Mouse (Mus musculus) limb, embryonic 11.5 days (tissue): ENCODE data around the gene Slc50a1. TPM values are rescaled to one million over a fixed set of nuclear protein-coding genes. Genes with fewer than 3 reads are reported as not detected.

Source experiments
- ATAC-seq: fragments of 200-750 bp; cut with Nextera tagmentation; 2 replicates; pipeline ENCODE4 v1.8.0; 2017; ENCODE audit warnings: low read depth; ENCODE audit not compliant: insufficient number of reproducible peaks, low FRiP score, low TSS enrichment
- DNase-seq: peaks from one replicate; pipeline ENCODE4 v3.0.0-alpha.2; 2015; ENCODE audit warnings: low spot score
- H3K27ac ChIP-seq: fragments of 300-500 bp; sonication (generic); replicated peaks from 2 replicates; pipeline ENCODE4 v1.5.1; 2014; ENCODE audit warnings: low read depth, mild to moderate bottlenecking, low read length
- H3K27me3 ChIP-seq: fragments of 300-500 bp; sonication (generic); 2 replicates; pipeline ENCODE4 v1.6.1; 2014; ENCODE audit warnings: mild to moderate bottlenecking, low read length, mixed read lengths; ENCODE audit not compliant: control insufficient read depth, insufficient read depth
- H3K36me3 ChIP-seq: fragments of 300-500 bp; sonication (generic); 2 replicates; pipeline ENCODE4 v1.6.1; 2014; ENCODE audit warnings: mild to moderate bottlenecking, low read length, moderate library complexity, mixed read lengths; ENCODE audit not compliant: control insufficient read depth, insufficient read depth
- H3K4me1 ChIP-seq: fragments of 300-500 bp; sonication (generic); 2 replicates; pipeline ENCODE4 v1.6.1; 2014; ENCODE audit warnings: low read length, mixed read lengths; ENCODE audit not compliant: control insufficient read depth, insufficient read depth
- H3K4me2 ChIP-seq: fragments of 300-500 bp; sonication (generic); 2 replicates; pipeline ENCODE4 v1.6.1; 2014; ENCODE audit warnings: low read depth, mild to moderate bottlenecking, moderate library complexity; ENCODE audit not compliant: severe bottlenecking
- H3K4me3 ChIP-seq: fragments of 300-500 bp; sonication (generic); 2 replicates; pipeline ENCODE4 v1.5.1; 2014; ENCODE audit warnings: low read depth, low read length
- H3K9ac ChIP-seq: fragments of 300-500 bp; sonication (generic); 2 replicates; pipeline ENCODE4 v1.6.1; 2014; ENCODE audit warnings: mild to moderate bottlenecking, low read length
- H3K9me3 ChIP-seq: fragments of 300-500 bp; sonication (generic); 2 replicates; pipeline ENCODE4 v1.6.1; 2016; ENCODE audit warnings: low read length; ENCODE audit not compliant: control insufficient read depth
- WGBS: fragments of 180-500 bp; shearing (Covaris S2); extraction: QIAGEN DNeasy Blood & Tissue Kit; methylation state at CpG from one replicate; pipeline ENCODE4 v1.1.7; 2014; 5-methylcytosine and 5-hydroxymethylcytosine counted together
- polyA plus RNA-seq: library from polyadenylated mRNA; unstranded; fragments of >200 nt; fragmentation: Nextera tagmentation; extraction: Ambion mirVana; gene quantifications from 2 replicates; pipeline ENCODE4 v1.2.1, GENCODE M21; 2014

Slc50a1 gene
- polyA plus RNA-seq, 1 experiment from 2014 or later, result 46.4 TPM

- Histone ChIP-seq H3K27me3 (no peaks in the 10 kb centered on the region), H3K27ac (no peak overlapping the region), H3K4me2 (no peak overlapping the region), H3K9ac (no peak overlapping the region), H3K4me3 (no peak overlapping the region), H3K36me3 (no peaks in the 10 kb centered on the region), H3K4me1 (peaks cover 15% of the 10 kb centered on the region), H3K9me3 (no peaks in the 10 kb centered on the region)
- DNase-seq, result no peak
- WGBS, result 49% methylated on average over 8 of the region's 8 CpGs
- ATAC-seq, result no peak
Observed at GRCm38 (mm10) chr3:89268916-89269315, 1.5 kb downstream of the Slc50a1 start.

GRCm38 (mm10) chr3:89266439-89266893 lies 3.9 kb downstream of the Slc50a1 start:
- Histone ChIP-seq H3K4me2 (peak overlapping the region; percentile 95), H3K9me3 (no peaks in the 10 kb centered on the region), H3K27ac (no peak overlapping the region; the same call in 1 of the 2 replicates), H3K4me3 (peak overlapping the region; percentile 55), H3K27me3 (no peaks in the 10 kb centered on the region), H3K4me1 (peaks cover 15% of the 10 kb centered on the region), H3K36me3 (no peaks in the 10 kb centered on the region), H3K9ac (peak overlapping the region; percentile 83)
- ATAC-seq (peak; percentile 66), DNase-seq (peak; percentile 87)
- WGBS, result under 1% methylated on average over 20 of the region's 20 CpGs

- Histone ChIP-seq H3K4me3 (no peak overlapping the region), H3K4me2 (no peak overlapping the region), H3K9me3 (no peaks in the 10 kb centered on the region), H3K27me3 (no peaks in the 10 kb centered on the region), H3K36me3 (no peaks in the 10 kb centered on the region), H3K9ac (no peak overlapping the region), H3K27ac (no peak overlapping the region), H3K4me1 (peaks cover 4% of the 10 kb centered on the region; the same call in 1 of the 2 replicates)
- no peak for ATAC-seq
- DNase-seq, result no peak
- 71% methylated on average over 10 of the region's 10 CpGs for WGBS
Observed at GRCm38 (mm10) chr3:89262417-89262816, 8.0 kb downstream of the Slc50a1 start.

- WGBS, result 78% methylated on average over 3 of the region's 3 CpGs
- Histone ChIP-seq H3K27me3 (no peaks in the 10 kb centered on the region), H3K4me2 (no peak overlapping the region), H3K9me3 (no peaks in the 10 kb centered on the region), H3K4me3 (no peak overlapping the region), H3K36me3 (no peaks in the 10 kb centered on the region), H3K9ac (no peak overlapping the region), H3K27ac (no peak overlapping the region), H3K4me1 (no peaks in the 10 kb centered on the region)
- no peak for DNase-seq
- no peak for ATAC-seq
Observed at GRCm38 (mm10) chr3:89260211-89260610, 10.2 kb downstream of the Slc50a1 start.

DNA sequence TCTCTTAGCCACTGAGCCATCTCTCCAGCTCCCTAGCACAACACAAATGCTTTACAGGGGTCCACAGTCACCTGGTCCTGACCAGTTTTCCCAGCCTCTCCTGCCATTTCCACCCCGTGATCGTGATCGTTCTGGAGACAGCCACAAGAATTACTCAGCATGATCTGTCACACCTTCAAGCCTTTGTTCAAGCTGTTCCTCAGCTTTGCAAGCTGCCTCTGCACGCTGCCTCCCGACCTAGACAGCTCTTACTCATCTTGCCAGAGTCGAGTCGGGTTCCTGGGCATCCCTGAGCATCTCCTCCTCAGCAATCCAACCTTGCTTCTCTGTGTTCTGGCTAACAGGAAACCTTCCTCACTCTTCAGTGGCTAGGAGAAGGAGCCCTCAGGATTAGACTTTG lies 11.3 kb downstream of the Slc50a1 start, which contains the start of gene Dpm3:
Dpm3 (plus strand) TSS at position 283 of the 400 bp plus-strand sequence.
- H3K4me3 ChIP-seq, result no peak within 1 kb of the TSS
- no peak within 1 kb of the TSS for H3K4me2 ChIP-seq
- WGBS, result 47% methylated on average over 7 of the region's 7 CpGs
- H3K27me3 ChIP-seq, result no peaks in the 10 kb centered on the region
- no peaks in the 10 kb centered on the region for H3K9me3 ChIP-seq
- no peak within 1 kb of the TSS for H3K9ac ChIP-seq
- DNase-seq (no peak), ATAC-seq (no peak)
- H3K4me1 ChIP-seq, result no peaks in the 10 kb centered on the region
- no peak within 1 kb of the TSS for H3K27ac ChIP-seq
- no peaks in the 10 kb centered on the region for H3K36me3 ChIP-seq

DNA sequence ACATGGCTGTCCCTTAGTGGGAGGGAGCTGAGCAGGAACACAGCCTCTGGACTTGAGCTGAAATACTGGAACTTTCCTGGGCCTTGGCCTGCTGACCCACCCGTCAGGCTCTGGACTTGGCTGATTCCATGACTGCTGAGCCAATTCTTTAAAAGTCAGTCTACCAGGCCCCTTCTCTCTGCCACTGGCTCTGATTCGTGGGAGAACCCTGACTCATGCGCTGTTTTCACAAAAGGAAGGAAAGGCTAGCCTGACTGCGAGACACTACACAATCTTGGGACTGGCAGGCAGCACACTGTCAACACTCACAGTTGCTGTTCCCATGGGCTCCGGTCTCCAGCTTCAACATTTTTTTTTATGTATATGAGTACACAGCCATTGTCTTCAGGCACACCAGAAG lies 14.2 kb downstream of the Slc50a1 start:
- 87% methylated on average over 5 of the region's 5 CpGs for WGBS
- H3K27ac ChIP-seq, result no peak overlapping the region
- H3K27me3 ChIP-seq, result no peaks in the 10 kb centered on the region
- no peaks in the 10 kb centered on the region for H3K9me3 ChIP-seq
- H3K4me3 ChIP-seq, result no peak overlapping the region
- no peak for DNase-seq
- H3K9ac ChIP-seq, result 0 out of 2 replicates have a peak overlapping the region, but pooled peaks have one; percentile 22
- H3K36me3 ChIP-seq, result no peaks in the 10 kb centered on the region
- no peak overlapping the region for H3K4me2 ChIP-seq
- no peak for ATAC-seq
- peaks cover 3% of the 10 kb centered on the region for H3K4me1 ChIP-seq

DNA sequence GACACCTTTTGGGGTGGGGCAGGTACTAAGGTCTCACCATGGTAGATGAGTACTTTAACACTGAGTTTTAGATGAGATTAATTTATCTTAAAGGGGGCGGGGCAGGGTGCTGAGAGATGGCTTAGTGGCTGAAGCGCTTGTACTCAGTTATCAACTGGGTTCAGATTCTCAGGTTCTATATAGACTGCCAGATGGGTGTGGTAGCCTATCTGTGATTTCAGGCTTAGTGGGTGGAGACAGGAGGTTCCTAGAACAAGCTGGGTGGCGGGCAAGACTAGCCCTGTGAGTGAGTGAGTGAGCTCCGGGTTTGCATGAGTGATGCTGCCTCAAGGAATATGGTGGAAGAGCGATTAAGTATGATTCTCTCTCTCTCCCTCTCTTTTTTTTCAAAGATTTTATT lies 15.4 kb downstream of the Slc50a1 start:
- no peaks in the 10 kb centered on the region for H3K36me3 ChIP-seq
- H3K4me3 ChIP-seq, result no peak overlapping the region
- no peak overlapping the region for H3K9ac ChIP-seq
- 91% methylated on average over 5 of the region's 5 CpGs for WGBS
- no peak overlapping the region for H3K27ac ChIP-seq
- no peak for DNase-seq
- H3K9me3 ChIP-seq, result no peaks in the 10 kb centered on the region
- ATAC-seq, result no peak
- H3K4me2 ChIP-seq, result no peak overlapping the region
- H3K4me1 ChIP-seq, result peaks cover 9% of the 10 kb centered on the region
- H3K27me3 ChIP-seq, result no peaks in the 10 kb centered on the region

GRCm38 (mm10) chr3:89251365-89251895 lies 18.9 kb downstream of the Slc50a1 start:
- peak; percentile 59 for DNase-seq

More at GRCm38 (mm10) chr3:89251365-89251895, 18.9 kb downstream of the Slc50a1 start:
- Histone ChIP-seq H3K4me2 (peak overlapping the region; percentile 38), H3K4me1 (peaks cover 15% of the 10 kb centered on the region), H3K27ac (no peak overlapping the region), H3K27me3 (no peaks in the 10 kb centered on the region), H3K4me3 (no peak overlapping the region), H3K9me3 (no peaks in the 10 kb centered on the region), H3K9ac (no peak overlapping the region), H3K36me3 (no peaks in the 10 kb centered on the region; the same call in 1 of the 2 replicates)
- 6% methylated on average over 17 of the region's 17 CpGs for WGBS
- peak; percentile 29; the same call in 1 of the 2 replicates for ATAC-seq
